Mouse (Mus musculus): ENCODE results near the gene Elavl3. TPM values are rescaled to one million over a fixed set of nuclear protein-coding genes. Genes with fewer than 3 reads are reported as not detected.

Elavl3 gene
- polyA plus RNA-seq, 1 experiment, result 115 TPM

DNA sequence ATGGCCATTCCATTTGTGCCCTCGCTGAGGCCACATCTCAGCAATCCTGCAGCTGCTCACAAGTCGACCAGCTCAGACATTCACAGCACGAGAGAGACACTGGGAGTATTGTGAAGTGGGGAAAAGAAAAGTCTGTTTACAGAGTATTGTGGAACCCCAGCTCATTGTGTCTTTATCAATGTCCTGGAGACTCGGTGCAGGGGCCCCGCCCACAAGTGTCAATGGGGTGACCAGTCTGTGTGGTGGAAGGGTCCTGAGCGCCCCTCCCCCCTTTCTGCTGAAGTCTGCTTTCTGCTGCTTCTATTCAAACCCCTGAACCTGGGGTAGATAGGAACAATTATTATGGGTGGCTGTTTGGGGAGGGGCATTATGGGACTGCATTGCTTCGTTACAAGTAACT lies 23.4 kb downstream of the Elavl3 start:
- TF ChIP-seq CTCF (IDR thresholded peaks at IDR 0.05; ENCODE audit: extremely low read depth, insufficient read depth, low read length), result no peak
- no peak for TF ChIP-seq POLR2A (IDR thresholded peaks at IDR 0.05; ENCODE audit: extremely low read depth, insufficient read depth, low read length)
- Histone ChIP-seq H3K4me1 (ENCODE audit: control insufficient read depth, insufficient read depth, low read length) (no peaks in the 10 kb centered on the region), H3K4me3 (ENCODE audit: insufficient read depth, low read length) (no peak overlapping the region), H3K27ac (ENCODE audit: insufficient read depth, low read length) (no peak overlapping the region)

DNA sequence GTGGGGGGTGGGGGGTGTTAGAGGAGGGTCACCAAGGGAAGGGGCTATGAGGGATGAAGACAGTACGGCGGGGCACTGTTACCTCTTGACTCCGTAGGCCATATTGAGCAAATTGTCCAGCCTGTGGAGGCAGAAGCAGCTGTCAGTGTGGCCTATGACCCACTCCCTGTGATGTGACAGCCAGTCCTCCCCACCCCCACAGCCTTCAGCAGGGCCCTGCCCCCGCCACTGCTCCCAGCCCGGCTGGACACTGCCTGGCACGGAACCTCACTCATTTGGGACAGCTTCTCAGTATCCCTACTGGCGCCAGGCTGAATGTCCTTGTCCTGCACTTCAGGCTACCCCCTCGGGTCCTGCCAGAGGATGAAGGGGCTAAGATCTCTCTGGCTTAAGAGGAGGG lies 27.2 kb downstream of the Elavl3 start:
- Histone ChIP-seq H3K27ac (ENCODE audit: insufficient read depth, low read length) (peak overlapping the region; percentile 95), H3K4me1 (ENCODE audit: control insufficient read depth, insufficient read depth, low read length) (no peaks in the 10 kb centered on the region), H3K4me3 (ENCODE audit: insufficient read depth, low read length) (no peak overlapping the region)
- TF ChIP-seq POLR2A (IDR thresholded peaks at IDR 0.05; ENCODE audit: extremely low read depth, insufficient read depth, low read length), result no peak
- TF ChIP-seq CTCF (IDR thresholded peaks at IDR 0.05; ENCODE audit: extremely low read depth, insufficient read depth, low read length), result no peak

DNA sequence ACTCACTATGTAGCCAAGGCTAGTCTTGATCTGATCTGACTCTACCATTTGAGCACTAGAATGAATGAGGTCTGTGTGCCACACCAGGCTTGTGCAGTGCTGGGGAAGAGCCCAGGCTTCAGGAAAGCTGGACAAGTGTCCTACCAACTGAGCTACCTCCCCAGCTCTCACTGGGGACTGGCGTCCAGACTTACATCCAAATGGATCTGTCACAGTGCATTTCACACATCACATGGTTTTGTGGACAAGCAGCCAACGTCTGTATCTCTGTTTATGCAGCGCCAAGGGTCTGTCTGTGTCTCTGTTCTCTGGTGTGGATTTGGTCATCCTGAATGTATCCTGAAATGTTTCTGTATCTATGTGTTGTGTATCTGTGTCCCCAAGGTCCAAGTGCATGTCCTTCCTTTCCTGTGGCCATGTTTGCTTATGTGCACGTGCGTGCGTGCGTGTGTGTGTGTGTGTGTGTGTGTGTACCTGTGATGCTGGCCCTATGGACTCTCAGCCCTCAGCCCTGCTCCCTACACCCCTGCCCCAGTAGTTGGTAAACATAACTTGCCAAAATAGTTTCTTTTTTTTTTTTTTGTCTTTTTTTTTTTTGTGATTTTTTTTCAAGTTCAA lies 34.5 kb downstream of the Elavl3 start:
- TF ChIP-seq CTCF (IDR thresholded peaks at IDR 0.05; ENCODE audit: extremely low read depth, insufficient read depth, low read length) (no peak), POLR2A (IDR thresholded peaks at IDR 0.05; ENCODE audit: extremely low read depth, insufficient read depth, low read length) (no peak)
- no peak overlapping the region for H3K4me3 ChIP-seq (ENCODE audit: insufficient read depth, low read length)
- H3K27ac ChIP-seq (ENCODE audit: insufficient read depth, low read length), result no peak overlapping the region
- H3K4me1 ChIP-seq (ENCODE audit: control insufficient read depth, insufficient read depth, low read length), result no peaks in the 10 kb centered on the region

DNA sequence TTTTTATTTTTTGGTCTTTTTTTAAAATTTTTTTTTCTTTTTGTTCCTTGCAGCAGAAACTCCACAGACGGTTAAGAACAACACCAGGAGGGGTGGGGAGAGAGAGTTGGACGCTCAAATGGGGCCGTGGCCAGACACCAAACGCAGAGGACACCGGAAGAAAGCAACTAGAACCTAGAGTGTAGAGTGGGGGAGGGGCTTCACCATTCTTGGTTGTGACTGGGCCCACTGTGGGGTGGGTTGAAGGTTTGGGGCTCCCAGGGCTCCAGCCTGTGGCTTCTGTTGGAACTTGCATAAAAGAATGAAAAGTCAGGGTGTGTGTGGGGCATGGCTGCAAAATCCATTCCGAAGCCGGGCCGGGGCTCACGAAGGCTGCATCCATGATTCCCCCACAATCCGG lies 35.6 kb downstream of the Elavl3 start:
- TF ChIP-seq POLR2A (IDR thresholded peaks at IDR 0.05; ENCODE audit: extremely low read depth, insufficient read depth, low read length) (no peak), CTCF (IDR thresholded peaks at IDR 0.05; ENCODE audit: extremely low read depth, insufficient read depth, low read length) (no peak)
- no peaks in the 10 kb centered on the region for H3K4me1 ChIP-seq (ENCODE audit: control insufficient read depth, insufficient read depth, low read length)
- no peak overlapping the region for H3K4me3 ChIP-seq (ENCODE audit: insufficient read depth, low read length)
- no peak overlapping the region for H3K27ac ChIP-seq (ENCODE audit: insufficient read depth, low read length)

DNA sequence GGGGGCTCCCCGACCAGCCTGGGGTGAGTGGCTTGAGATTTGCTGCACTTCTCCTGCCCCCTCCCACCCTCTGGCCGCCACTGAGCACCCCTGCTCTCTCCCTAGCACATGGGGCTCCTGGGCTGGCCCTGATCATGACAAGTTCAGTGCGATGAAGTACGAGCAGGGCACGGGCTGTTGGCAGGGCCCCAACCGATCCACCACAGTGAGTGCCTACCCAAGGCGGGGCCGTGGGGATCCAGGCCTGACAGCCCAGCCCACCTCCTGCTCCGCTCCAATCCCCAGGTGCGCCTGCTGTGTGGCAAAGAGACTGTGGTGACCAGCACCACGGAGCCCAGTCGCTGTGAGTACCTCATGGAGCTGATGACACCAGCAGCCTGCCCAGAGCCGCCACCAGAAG lies 39.1 kb downstream of the Elavl3 start:
- no peak overlapping the region for H3K4me3 ChIP-seq (ENCODE audit: insufficient read depth, low read length)
- TF ChIP-seq POLR2A (IDR thresholded peaks at IDR 0.05; ENCODE audit: extremely low read depth, insufficient read depth, low read length) (no peak), CTCF (IDR thresholded peaks at IDR 0.05; ENCODE audit: extremely low read depth, insufficient read depth, low read length) (no peak)
- H3K4me1 ChIP-seq (ENCODE audit: control insufficient read depth, insufficient read depth, low read length), result no peaks in the 10 kb centered on the region
- H3K27ac ChIP-seq (ENCODE audit: insufficient read depth, low read length), result no peak overlapping the region

DNA sequence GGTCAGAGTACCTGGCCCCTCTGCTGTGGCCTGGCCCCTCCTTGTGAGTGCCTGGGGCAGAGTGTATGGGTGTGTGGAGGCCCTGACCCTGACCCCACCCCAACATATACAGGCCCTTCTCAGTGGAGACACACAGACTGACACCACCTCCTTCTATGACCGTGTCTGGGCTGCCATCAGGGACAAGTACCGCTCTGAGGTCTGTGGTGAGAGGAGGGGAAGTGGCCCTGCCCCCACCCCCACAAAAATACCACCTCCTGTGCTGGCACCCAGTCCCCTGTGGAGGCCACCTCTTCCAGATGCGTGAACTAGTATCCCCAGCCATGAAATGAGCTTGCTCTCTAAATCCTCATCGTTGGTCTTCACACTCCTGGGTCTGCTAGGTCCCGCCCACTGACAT lies 40.8 kb downstream of the Elavl3 start:
- no peak overlapping the region for H3K27ac ChIP-seq (ENCODE audit: insufficient read depth, low read length)
- TF ChIP-seq CTCF (IDR thresholded peaks at IDR 0.05; ENCODE audit: extremely low read depth, insufficient read depth, low read length) (no peak), POLR2A (IDR thresholded peaks at IDR 0.05; ENCODE audit: extremely low read depth, insufficient read depth, low read length) (no peak)
- H3K4me1 ChIP-seq (ENCODE audit: control insufficient read depth, insufficient read depth, low read length), result no peaks in the 10 kb centered on the region
- H3K4me3 ChIP-seq (ENCODE audit: insufficient read depth, low read length), result no peak overlapping the region

DNA sequence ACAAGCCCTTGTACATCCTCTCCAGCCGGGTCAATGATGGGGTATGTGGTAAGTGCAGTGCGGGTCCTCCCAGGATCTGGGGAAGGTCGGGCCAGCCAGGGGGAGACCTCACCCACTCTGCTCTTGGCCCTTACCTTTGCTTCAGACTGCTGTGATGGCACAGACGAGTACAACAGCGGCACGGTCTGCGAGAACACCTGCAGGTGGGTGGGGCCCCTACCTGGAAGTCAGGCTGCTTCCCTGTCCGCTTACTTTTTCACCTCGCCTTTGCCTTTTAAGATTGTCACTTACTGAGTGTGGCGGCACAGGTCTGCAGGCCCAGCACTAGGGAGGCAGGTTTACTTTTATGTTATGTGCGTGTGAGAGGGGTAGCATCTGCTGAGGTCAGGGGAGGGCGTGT lies 47.3 kb downstream of the Elavl3 start:
- peaks cover 6% of the 10 kb centered on the region for H3K4me1 ChIP-seq (ENCODE audit: control insufficient read depth, insufficient read depth, low read length)
- TF ChIP-seq POLR2A (IDR thresholded peaks at IDR 0.05; ENCODE audit: extremely low read depth, insufficient read depth, low read length), result no peak
- no peak for TF ChIP-seq CTCF (IDR thresholded peaks at IDR 0.05; ENCODE audit: extremely low read depth, insufficient read depth, low read length)
- H3K4me3 ChIP-seq (ENCODE audit: insufficient read depth, low read length), result no peak overlapping the region
- H3K27ac ChIP-seq (ENCODE audit: insufficient read depth, low read length), result no peak overlapping the region

DNA sequence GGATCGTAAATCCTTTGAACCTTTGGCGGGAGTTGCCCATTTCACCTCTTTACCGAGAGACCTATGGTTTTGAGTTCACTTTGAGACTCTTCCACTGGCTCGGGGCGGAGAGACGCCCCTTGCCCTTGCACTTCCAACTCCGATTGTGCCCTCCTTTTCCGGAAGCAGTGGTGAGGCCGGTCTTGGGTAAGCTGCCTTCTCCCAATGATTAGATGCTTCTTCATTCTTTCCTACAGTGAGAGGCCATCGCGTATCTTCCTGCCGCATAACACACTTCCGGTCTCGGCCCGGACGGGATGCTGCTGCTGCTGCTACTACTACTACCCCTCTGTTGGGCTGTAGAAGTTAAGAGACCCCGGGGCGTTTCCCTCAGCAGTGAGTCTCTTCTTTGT lies 48.7 kb downstream of the Elavl3 start:
- H3K4me3 ChIP-seq (ENCODE audit: insufficient read depth, low read length), result peak overlapping the region; percentile 61
- H3K27ac ChIP-seq (ENCODE audit: insufficient read depth, low read length), result no peak overlapping the region
- H3K4me1 ChIP-seq (ENCODE audit: control insufficient read depth, insufficient read depth, low read length), result peaks cover 6% of the 10 kb centered on the region
- no peak for TF ChIP-seq POLR2A (IDR thresholded peaks at IDR 0.05; ENCODE audit: extremely low read depth, insufficient read depth, low read length)
- no peak for TF ChIP-seq CTCF (IDR thresholded peaks at IDR 0.05; ENCODE audit: extremely low read depth, insufficient read depth, low read length)

DNA sequence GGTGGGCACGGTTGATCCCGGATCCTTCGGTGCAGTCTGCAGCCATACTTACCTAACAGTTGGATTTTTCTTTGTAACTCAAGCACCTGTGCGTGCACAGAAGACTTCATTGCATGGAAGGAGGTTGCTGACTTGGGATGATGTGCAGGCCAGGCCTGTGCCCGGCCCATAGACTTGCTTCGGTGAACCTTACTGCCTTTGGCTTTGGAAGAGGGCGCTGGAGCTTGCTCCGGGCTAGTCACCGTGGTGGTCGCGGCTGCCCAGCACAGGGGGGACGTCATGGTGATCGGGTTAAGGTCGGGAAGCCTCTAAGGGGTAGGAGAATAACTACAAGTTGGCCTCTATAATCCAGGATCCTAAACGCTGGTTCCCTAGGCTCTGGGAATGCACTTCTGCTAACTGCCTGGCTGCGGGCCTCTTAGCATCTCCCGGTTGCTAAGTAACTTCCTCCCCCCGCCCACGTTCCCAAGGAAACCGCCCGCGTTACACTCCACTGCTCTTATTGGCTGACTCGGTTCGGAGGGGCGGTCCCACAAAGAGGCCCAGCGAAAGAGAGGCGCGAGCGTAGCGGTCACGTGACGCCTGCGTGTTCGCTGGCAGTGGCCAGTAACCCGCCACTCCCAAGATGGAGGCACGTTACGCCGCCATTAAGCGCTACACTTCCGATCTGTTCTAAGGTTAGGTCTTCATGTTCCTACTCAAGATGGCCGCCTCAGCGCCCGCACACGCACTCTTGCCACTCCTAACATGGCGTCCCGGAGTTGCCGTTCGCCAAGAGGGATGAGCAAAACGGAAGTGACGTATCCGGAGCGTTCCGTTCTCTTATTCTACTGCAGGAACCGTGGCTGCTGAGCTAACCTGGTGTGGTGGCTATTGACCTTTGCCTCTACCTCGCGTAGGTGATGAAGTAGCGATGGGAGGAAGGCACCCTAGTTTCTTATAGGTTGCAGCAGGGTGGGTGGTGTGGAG lies 49.3 kb downstream of the Elavl3 start, which contains the start of the genes Ccdc151 and Prkcsh:
Gene Ccdc151, minus strand, starts transcription at position 441 of the 969 bp plus-strand sequence.
Gene Prkcsh, plus strand, starts transcription at position 613 of the 969 bp plus-strand sequence.
- H3K4me3 ChIP-seq (ENCODE audit: insufficient read depth, low read length), result peak within 1 kb of the TSS; percentile 61
- TF ChIP-seq POLR2A (IDR thresholded peaks at IDR 0.05; ENCODE audit: extremely low read depth, insufficient read depth, low read length) (peak; percentile 93), CTCF (IDR thresholded peaks at IDR 0.05; ENCODE audit: extremely low read depth, insufficient read depth, low read length) (no peak)
- H3K27ac ChIP-seq (ENCODE audit: insufficient read depth, low read length), result no peak within 1 kb of the TSS
- peaks cover 6% of the 10 kb centered on the region for H3K4me1 ChIP-seq (ENCODE audit: control insufficient read depth, insufficient read depth, low read length)

Measured in cortical plate, adult 2 months (tissue).